Mouse (Mus musculus) thymus, postnatal 14 days (tissue): Measurements from ENCODE around the gene Sec1.

Experiments used
- DNase-seq: peaks from one replicate; pipeline ENCODE4 v3.0.0; 2021

Gene Sec1

DNA sequence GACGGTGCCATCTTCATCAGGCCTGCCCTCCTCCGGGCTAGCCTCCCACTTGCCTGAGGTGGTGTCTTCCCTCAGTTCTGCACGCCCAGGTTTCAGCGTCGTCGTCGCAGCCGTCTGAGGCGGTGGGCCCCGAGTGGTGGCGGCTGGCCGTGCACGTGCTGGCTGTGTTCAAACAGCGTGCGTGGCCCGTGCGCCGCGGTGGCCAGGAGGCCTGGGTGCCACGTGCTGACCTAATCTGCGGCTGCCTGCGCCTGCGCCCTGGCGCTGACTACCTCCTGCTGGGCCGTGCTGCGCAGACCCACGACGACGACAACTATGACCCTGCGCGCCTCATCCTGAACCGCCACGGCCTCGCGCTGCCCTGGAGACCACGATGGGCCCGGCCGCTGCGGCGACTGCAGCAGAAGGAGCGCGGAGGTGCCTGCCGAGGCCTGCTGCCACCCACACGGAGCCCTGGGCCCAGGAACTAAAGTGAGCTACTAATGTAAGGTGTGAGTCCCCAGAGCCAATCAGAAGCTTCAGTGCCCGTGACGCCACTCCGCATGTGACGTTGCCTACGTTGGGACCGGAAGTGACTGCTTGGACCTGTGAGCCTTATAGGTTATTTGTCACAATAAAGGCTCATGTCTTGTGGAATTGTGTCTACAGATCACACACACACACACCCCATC lies at the start of gene Sec1:
Gene Sec1, minus strand, starts transcription at position 482 of the 671 bp plus-strand sequence.
- DNase-seq = no peak

DNA sequence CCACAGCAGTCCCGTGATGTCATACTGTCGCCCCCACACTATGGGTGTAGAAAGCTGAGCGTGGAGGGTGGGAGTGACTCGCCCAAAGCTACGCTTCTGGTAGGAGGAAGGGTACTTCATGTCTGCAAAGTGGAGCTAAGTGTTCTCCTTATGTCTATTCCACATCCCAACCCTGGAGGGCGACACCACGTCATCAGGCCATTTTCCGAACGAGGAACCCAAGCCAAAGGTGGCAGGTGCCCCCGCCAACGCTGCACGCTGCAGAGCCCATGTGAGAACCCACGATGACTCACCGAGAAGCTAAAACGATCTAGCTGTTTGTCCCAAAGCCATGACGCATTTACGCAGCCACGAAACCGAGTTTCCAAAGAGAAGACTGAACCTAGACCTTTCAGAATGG lies 48.1 kb upstream of the Sec1 start:
- peak; percentile 43 for DNase-seq

DNA sequence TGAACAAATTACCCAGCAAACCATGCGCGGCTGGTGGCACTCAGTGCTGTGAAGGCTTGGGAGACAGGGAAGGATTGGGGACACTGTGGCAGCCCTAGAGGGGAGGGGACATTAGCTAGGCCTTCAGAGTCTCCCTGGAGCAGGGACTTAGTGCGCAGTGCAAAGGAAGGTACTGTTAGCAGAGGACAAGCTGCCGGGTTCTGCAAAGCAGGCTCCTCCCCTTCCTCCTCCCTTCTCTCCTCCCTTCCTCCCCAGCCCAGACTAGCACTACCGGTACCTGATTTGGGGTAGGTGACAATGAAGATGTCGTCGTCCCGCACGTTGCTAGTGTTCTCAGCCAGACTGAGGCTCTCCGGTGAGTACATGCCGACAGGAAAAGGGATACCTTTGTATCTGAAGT lies 47.6 kb upstream of the Sec1 start:
- peak; percentile 65 for DNase-seq

DNA sequence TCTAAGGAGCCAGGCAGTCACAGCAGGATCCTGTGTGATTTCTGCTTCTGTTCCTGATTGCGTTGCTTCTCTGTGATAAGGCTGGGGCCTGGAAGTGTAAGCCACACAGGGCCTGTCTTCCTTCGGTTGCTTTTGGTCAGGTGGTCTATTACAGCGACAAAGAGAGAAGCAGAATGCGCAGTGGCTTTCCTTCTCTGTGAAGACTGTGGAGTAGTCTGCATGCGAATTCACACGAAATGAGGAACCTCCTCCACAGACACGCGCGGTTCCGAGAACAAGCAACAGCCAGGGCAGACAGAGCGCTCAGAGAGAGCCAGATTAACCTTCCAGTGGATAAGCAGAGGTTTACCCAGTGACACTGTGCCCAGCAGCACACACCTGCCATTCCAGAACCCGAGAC lies 47.1 kb upstream of the Sec1 start:
- DNase-seq = no peak

DNA sequence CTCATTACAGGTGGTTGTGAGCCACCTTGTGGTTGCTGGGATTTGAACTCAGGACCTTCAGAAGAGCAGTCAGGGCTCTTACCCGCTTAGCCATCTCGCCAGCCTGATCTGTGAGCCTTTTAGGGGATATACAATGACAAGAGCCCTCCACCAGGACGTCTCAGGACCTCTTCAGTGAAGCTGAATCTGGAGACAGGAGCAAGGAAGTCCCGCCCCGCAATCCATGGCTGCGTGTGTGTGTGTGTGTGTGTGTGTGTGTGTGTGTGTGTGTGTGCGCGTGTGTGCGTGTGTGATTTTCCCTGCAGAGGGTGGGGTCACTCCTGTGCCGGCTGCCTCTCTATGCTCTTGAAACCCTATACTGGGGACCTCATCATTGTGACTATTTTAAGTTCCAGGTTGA lies 45.6 kb upstream of the Sec1 start:
- no peak for DNase-seq

DNA sequence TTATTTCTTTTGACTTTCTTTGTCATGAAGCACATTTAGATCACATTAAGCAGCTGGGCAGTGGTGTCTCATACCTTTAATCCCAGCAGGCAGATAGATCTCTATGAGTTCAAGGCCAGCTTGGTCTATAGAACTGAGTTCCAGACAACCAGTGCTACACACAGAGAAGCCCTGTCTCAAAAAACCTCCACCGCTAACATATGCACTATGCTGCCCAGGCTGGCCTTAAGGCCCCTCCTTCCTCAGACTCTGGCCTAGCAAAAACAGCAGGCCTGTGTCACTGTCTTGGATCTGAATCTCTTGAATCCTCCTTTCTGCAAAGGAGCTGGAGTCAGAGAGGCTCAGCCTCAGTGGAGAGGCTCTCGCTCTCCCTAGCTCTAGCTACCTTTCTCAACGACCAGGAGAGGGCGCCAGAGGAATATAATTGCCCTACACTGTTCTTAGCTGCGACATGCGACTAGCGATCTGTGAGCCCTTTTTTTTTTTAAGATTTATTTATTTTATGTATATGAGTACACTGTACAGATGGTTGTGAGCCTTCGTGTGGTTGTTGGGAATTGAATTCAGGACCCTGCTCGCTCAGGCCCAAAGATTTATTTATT lies 45.1 kb upstream of the Sec1 start:
- DNase-seq = peak; percentile 86

DNA sequence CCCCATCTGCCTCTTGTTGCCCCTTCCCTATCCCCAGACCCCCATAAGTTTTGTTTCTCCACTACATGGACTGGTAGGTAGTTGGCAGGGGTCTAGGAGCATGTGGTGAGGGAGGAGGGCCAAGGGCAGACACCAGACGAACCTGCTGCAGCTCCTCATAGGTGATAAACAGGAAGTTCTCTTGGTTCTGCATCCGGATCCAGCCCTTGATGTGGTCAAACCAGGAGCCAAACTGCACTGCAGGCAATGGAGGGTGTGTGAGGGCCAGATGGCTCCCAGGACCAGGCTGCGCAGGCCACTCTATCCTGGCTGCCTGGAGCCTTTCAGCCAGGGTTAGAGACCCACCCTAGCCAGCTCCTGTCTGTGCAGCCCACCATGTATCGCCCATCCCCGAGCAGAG lies 39.3 kb upstream of the Sec1 start:
- peak; percentile 85 for DNase-seq

DNA sequence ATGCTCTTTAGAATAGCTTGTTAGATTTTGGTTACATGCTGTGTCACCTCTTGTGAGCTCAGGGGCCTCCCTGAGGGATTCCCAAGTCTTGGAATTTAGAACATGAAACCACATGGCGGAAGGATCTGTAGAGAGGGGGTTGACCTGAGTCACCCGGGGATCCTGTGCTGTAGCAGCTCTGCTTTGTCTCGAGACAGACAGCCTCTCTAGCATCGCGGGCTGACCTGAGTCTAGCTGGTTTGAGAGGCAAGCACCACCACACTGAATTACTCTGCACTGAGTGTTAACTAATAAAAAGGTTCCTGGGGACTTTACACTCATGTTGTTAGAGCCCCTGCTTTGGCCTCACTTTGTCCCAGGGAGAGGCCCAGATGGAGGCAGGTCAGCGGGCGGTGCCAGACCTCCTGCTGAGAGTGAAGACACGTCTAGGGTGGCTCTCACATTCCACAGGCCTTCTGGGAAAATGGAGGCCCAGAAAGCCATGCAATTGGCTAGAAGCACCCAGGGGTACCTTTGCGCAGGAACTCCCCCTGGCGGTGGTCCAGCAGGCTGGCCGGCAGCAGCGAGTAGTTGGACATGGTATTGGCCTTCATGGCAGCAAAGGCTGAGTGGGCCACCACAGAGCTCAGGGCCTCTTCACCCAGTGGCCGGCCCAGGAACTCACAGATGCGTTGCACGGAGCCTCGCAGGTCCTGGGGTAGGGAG lies 36.7 kb upstream of the Sec1 start:
- DNase-seq = peak; percentile 68

DNA sequence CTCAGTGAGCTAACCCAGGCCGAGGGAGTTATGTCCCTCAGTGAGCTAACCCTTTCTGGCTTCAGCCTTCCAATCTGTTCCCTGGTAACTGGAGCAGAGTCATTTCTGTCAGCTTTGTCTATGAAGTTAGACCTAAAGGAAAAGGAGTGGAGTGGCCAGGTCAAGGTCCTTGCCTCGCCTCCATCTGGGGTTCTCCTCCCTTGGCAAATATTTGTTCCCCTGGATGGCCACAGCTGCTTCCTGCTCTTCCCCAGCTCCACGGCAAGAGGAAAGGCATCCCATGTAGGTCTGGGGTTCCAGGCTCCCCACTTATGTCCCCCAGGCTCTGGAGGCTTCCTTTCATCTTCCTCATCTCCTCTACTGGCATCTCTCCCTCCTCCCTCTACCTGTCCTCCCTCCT lies 33.4 kb upstream of the Sec1 start:
- DNase-seq = no peak

DNA sequence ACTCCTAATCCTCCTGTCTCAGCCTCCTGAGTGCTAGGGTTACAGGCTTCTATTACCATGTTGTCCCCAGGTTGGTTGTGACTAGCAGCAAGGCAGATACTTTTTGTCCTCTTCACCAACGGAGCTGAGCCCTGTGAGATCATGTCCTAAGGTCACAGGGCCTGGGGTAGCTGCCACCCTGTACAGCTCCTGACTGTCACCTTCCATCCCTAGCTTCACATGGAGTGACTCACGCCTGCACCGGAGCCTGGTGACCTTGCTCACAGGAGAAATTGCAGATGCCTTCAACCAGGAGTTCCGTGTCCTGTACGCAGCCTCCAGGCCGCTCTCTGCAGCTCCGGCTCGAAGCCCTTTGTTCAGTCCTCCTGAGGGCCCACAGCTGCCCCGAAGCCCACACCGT lies 32.2 kb upstream of the Sec1 start:
- no peak for DNase-seq

DNA sequence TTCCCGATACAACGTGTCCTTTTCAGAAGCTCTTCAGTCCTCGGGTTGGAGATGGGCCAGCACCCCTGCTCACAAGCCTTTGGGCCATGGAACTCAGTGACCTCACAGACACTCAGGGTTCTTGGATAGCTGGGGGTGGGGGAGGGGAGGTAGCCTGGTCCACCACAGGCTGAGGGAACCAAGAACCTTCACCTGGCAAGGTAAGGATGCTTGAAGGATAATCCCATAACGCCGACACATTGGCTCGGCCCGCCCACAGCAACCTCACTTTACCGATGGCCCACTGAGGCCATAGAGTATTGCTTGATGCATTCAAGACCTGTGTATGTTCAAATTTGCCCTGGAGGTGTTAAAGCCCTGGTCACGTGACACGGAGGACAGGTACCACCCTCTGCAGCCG lies 31.5 kb upstream of the Sec1 start, which contains the start of gene Spaca4:
Gene Spaca4, minus strand, starts transcription at position 101 of the 400 bp plus-strand sequence.
- no peak for DNase-seq

DNA sequence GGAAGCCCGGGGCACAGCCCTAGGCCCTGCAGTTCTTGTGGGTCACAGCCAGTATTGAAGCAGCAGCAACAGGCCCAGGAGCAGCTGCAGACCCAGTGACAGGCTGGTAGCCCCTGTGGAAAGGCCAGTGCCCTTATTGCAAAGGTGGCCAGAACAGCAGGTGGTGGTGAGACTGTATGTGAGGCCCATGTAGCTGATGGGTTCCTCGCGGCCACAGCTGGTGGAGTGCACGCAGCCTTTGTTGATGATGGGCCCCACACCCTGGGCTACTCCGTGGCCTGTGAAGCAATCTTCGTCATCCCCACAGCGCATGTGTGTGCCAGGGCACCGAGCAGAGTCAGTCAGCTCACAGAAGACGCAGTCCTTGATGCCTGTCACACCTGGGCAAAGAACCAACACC lies 30.9 kb upstream of the Sec1 start:
- no peak for DNase-seq

DNA sequence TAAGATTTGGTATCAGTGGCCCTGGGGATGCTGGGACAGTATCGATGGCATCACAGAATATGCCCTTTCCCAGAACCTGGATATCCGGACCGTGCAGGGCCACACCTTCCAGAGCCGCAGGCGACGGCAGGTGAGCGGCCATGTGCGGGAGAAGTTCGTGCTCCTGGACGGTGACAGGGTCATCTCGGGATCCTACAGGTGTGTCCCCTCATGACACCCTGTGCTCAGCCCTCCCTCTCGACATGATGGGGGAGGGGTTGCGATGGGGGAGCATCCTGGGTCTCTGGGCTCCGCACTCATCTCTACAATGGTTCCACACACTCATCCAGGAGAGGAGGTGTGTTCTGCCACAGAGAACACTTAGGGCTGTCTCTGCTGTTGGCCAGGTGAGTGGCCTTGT lies 29.6 kb upstream of the Sec1 start:
- no peak for DNase-seq

DNA sequence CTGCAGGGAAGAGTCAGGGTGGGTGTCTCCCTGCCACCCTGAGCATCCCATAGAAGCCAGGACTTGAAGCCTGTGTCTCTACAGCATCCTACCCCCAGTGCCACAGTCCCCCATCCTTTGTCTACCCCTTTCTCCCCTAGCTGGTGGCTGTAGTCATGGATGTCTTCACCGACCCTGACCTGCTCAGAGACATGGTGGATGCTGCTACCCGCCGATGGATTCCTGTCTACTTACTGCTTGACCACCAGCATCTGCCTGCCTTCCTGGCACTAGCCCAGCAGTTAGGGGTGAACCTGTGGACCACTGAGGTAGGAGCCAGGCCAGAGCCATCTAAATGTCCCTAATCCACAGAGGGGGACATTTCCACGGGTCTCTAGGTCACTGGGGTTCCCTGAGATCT lies 29.1 kb upstream of the Sec1 start:
- no peak for DNase-seq

DNA sequence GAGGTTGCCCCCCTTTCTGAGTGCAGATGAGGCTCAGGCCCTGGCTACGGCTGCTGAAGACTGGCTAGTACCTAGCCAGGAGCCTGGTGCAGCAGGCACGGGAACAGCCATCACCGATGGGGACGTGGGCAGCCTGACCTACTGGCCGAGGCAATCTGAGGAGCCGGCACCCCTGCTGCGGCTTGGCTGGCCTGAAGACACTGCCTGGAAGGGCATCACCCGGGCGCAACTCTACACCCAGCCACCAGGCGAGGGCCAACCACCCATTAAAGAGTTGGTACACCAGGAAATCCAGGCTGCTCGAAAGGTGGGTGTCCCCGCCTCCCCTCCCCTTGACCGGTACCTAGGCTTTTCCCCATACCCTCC lies 28.1 kb upstream of the Sec1 start:
- DNase-seq = no peak

DNA sequence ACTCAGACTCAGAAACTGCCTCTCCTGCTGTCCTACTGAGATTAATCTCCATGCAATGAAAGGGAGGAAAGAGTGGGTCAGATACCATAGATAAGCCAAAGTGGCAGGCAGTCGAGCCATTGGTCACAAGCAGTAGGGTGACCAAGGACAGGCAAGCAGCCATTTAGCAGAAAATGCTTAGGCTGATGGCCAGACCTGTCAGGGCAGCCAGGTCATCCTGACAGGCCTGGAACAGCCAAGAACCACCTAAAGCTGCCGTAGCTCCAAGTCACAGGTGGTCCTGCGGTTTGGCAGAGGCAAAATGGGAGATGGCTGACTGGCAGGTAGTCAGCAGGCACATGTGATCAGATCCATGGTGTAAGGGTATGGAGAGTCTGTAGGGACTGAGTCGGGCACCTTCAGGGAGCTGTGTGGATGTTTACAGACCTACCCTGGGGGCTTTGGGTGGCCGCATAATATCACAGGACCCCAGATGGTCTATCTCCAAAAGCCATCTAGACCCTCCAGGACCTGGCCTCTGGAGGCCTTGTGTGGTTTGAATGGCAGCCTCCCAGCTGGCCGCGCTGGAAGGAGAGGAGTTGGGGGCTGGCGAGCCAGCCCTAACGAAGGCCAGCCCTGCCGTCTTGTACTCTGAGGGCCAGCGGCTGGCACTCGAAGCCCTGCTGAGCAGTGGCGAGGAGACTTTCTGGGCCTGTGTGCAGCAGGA lies 27.6 kb upstream of the Sec1 start:
- DNase-seq = no peak

DNA sequence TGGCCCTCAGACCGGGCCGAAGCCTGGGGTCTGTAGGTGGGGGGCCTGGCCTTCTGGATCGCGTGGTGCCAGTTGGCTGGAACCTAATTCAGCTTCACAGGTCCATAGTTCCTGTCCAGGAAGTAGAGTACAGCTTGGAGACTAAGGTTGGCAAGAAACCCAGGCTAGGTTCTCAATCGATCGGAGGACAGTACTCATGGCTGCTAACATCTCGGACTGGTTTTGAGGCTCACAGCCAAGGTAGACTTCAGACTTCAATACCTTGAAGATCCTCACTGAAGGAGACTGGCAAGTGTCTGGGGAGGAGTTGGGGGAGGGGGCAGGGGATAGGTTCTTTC lies 27.0 kb upstream of the Sec1 start:
- no peak for DNase-seq

DNA sequence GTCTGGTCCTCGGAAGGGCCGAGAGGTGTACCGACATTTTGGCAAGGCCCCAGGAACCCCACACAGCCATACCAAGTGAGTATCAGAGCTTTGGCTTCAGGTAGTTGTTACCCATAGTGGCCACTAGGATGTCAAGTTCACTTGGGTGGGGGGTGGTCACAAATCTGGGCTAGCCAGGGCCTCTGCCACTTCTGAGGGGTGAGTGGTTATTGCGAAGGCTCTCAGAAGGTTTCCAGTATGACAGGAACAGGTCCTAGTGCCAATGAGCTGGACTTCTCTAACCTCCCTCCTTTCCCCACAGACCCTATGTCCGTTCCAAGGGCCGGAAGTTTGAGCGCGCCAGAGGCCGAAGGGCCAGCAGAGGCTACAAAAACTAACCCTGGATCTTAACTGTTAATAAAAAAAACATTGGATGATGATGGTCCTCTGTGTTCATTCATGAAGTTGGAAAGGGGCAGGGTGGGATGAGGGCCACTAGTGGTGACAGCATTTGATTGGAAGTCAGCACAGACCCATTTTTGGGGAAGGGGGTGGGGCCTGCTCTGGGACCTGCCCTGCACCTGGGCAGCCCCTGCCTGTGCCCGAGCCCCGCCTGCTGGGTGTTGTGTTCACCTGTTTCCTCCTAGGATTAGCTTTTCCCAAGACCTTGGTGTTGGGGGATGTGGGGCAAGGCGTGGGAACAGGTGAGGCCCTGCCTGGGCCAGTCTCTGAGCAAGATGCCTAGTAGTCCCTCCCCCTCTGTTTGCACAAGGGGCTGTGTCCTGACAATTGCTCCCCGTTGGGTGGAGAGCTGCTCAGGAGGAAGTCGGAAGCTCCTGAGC lies 26.4 kb upstream of the Sec1 start, which contains the start of gene Fam83e:
Gene Fam83e, plus strand, starts transcription at position 800 of the 821 bp plus-strand sequence.
- DNase-seq = no peak

DNA sequence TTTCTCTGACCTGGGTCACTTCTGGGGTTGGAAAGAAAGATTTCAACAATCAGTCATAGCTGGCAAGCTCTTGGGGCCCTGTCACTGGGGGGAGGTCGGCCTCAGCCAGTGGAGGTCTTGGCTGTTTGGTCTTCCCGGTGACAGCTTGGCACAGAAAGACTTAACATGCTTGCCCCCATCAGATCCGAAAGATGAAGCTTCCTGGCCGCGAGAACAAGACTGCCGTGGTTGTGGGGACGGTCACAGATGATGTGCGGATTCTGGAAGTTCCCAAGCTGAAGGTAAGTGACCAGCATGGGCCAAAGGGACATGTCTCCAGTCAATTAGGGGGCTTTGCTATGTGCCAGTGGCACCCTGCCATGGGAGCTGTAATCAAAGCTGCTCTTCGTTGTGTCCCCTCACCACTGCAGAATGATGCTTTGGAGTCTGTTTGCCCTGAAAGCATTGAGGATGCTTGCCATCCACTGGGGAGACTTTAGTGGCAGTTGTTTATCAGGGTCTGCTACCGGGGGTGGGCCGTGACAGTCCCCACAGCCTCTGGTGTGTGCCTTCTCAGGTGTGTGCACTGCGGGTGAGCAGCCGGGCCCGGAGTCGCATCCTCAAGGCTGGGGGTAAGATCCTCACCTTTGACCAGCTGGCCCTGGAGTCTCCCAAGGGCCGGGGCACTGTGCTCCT lies 25.7 kb upstream of the Sec1 start:
- no peak for DNase-seq

DNA sequence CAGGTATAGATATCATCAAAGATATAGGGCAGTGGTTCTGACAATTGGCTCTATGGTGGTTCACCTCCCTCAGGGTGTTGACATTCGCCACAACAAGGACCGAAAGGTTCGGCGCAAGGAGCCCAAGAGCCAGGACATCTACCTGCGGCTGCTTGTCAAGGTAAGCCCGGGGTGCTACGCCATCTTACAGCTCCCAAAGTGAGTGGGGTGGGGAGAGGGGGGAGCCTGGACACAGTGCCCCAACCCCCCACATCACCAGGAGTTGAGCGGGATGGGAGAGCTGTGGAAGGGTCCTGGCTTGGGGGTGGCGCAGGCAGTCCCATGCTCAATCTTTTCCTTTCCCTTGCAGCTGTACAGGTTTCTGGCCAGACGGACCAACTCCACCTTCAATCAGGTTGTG lies 25.0 kb upstream of the Sec1 start:
- no peak for DNase-seq

DNA sequence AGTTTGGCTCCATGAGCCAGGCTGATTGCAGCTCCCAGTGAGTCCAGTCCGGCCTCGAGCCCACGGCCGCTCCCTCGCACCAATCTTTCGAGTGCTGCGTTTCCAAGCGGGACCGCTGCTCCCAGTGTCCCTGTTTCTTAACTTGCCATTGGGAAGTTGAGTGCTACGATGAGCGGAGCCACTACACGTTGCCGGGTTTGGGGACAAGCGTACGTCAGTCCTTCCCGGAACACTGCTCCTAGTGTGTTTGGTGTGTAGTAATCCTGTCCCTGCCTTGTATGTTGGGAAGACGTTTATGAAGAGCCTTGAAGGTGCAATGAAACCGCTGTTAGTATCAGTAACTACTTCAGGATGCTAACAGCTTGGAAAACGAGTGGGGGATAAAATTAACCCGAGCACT lies 24.1 kb upstream of the Sec1 start:
- no peak for DNase-seq

DNA sequence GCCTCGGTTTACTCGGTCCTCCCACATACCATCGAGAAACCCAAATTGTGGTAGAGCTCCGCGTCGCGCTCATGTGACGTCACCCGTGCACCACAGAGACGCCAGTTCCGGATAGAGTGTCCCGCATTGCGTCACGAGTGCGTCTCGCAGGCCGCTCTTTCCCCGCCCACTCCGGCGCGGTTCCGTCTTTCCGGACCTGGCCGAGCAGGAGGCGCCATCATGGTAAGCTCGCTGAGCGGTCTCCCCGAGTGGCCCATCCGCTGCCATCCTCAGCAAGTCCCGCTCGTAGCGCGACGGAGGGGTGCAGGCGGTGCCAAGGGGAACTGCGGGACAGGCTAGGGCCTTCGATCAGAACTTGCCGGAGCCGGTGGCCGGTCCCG lies 23.7 kb upstream of the Sec1 start, which contains the start of gene Sphk2:
Gene Sphk2, minus strand, starts transcription at position 85 of the 380 bp plus-strand sequence.
- DNase-seq = peak; percentile 98
